Mouse (Mus musculus) kidney, embryonic 14.5 days (tissue): Measurements from ENCODE around the gene Ero1lb. TPM values are rescaled to one million over a fixed set of nuclear protein-coding genes. Genes with fewer than 3 reads are reported as not detected.
"Not testable (repeated sequence)": the region's sequence is repeated elsewhere in the genome, so short reads cannot be mapped to it uniquely, and the experiment has no call there.

ENCODE experiments used
- ATAC-seq: fragments of 200-750 bp; cut with Nextera tagmentation; 2 replicates; pipeline ENCODE4 v1.8.0; 2017; ENCODE audit warnings: moderate number of reproducible peaks, mild to moderate bottlenecking, moderate TSS enrichment, moderate library complexity; ENCODE audit not compliant: low FRiP score, low TSS enrichment
- H3K27ac ChIP-seq: fragments of 300-500 bp; sonication (generic); 2 replicates; pipeline ENCODE4 v1.5.1; 2014; ENCODE audit warnings: low read depth, mild to moderate bottlenecking, low read length, moderate library complexity, mixed read lengths
- H3K27me3 ChIP-seq: fragments of 300-500 bp; sonication (generic); 2 replicates; pipeline ENCODE4 v1.6.1; 2014; ENCODE audit warnings: mild to moderate bottlenecking, low read length; ENCODE audit not compliant: control insufficient read depth, insufficient read depth
- H3K36me3 ChIP-seq: fragments of 300-500 bp; sonication (generic); 2 replicates; pipeline ENCODE4 v1.6.1; 2014; ENCODE audit warnings: low read length, mixed read lengths; ENCODE audit not compliant: control insufficient read depth, insufficient read depth
- H3K4me1 ChIP-seq: fragments of 300-500 bp; sonication (generic); 2 replicates; pipeline ENCODE4 v1.6.1; 2014; ENCODE audit warnings: low read length, mixed read lengths; ENCODE audit not compliant: control insufficient read depth, insufficient read depth
- H3K4me2 ChIP-seq: fragments of 300-500 bp; sonication (generic); replicated peaks from 2 replicates; pipeline ENCODE4 v1.6.1; 2014; ENCODE audit warnings: low read depth, mild to moderate bottlenecking, low read length
- H3K4me3 ChIP-seq: fragments of 300-500 bp; sonication (generic); 2 replicates; pipeline ENCODE4 v1.5.1; 2014; ENCODE audit warnings: mild to moderate bottlenecking, low read length
- H3K9ac ChIP-seq: fragments of 300-500 bp; sonication (generic); 2 replicates; pipeline ENCODE4 v1.6.1; 2014; ENCODE audit warnings: low read depth, mild to moderate bottlenecking, low read length, moderate library complexity
- H3K9me3 ChIP-seq: fragments of 300-500 bp; sonication (generic); 2 replicates; pipeline ENCODE4 v1.6.1; 2016; ENCODE audit warnings: low read length; ENCODE audit not compliant: control insufficient read depth
- WGBS: fragments of 180-500 bp; shearing (Covaris S2); extraction: QIAGEN DNeasy Blood & Tissue Kit; methylation state at CpG from one replicate; pipeline ENCODE4 v1.1.7; 2014; 5-methylcytosine and 5-hydroxymethylcytosine counted together
- polyA plus RNA-seq: library from polyadenylated mRNA; unstranded; fragments of >200 nt; fragmentation: Nextera tagmentation; extraction: Ambion mirVana; gene quantifications from 2 replicates; pipeline ENCODE4 v1.2.1, GENCODE M21; 2014

Ero1lb gene
- polyA plus RNA-seq, 1 experiment from 2014 or later, result 8.5 TPM

GRCm38 (mm10) chr13:12614591-12614990 lies 48.9 kb downstream of the Ero1lb start:
- H3K27me3 ChIP-seq, H3K36me3 ChIP-seq, H3K4me3 ChIP-seq, ATAC-seq, H3K9me3 ChIP-seq, H3K4me2 ChIP-seq, H3K4me1 ChIP-seq, H3K9ac ChIP-seq, H3K27ac ChIP-seq: not testable (repeated sequence)
- WGBS, result 89% methylated on average over 7 of the region's 7 CpGs

- not testable (repeated sequence) for H3K27ac ChIP-seq, H3K4me3 ChIP-seq, H3K4me1 ChIP-seq, H3K27me3 ChIP-seq, ATAC-seq, H3K4me2 ChIP-seq, H3K9ac ChIP-seq, H3K36me3 ChIP-seq, H3K9me3 ChIP-seq
- WGBS, result 91% methylated on average over 10 of the region's 10 CpGs
Measured at GRCm38 (mm10) chr13:12615014-12615413, 49.3 kb downstream of the Ero1lb start.

- H3K36me3 ChIP-seq, result not testable (repeated sequence)
Measured at GRCm38 (mm10) chr13:12616489-12616888, 50.8 kb downstream of the Ero1lb start.

GRCm38 (mm10) chr13:12619808-12620207 lies 54.1 kb downstream of the Ero1lb start:
- not testable (repeated sequence) for H3K27me3 ChIP-seq, H3K4me1 ChIP-seq, ATAC-seq, H3K9me3 ChIP-seq, H3K4me2 ChIP-seq, H3K27ac ChIP-seq, H3K4me3 ChIP-seq, H3K36me3 ChIP-seq, H3K9ac ChIP-seq
- WGBS, result 97% methylated on average over 8 of the region's 8 CpGs

More at GRCm38 (mm10) chr13:12616489-12616888, 50.8 kb downstream of the Ero1lb start:
- not testable (repeated sequence) for H3K4me3 ChIP-seq, H3K4me1 ChIP-seq, ATAC-seq, H3K9ac ChIP-seq, H3K27me3 ChIP-seq, H3K27ac ChIP-seq, H3K4me2 ChIP-seq, H3K9me3 ChIP-seq
- 86% methylated on average over 3 of the region's 3 CpGs for WGBS

- not testable (repeated sequence) for H3K9ac ChIP-seq, H3K27me3 ChIP-seq, H3K4me3 ChIP-seq, H3K4me1 ChIP-seq, H3K4me2 ChIP-seq, H3K9me3 ChIP-seq, H3K36me3 ChIP-seq, ATAC-seq, H3K27ac ChIP-seq
- 98% methylated on average over 3 of the region's 3 CpGs for WGBS
Measured at GRCm38 (mm10) chr13:12626061-12626460, 60.4 kb downstream of the Ero1lb start.

GRCm38 (mm10) chr13:12627746-12628145 lies 62.1 kb downstream of the Ero1lb start:
- not testable (repeated sequence) for ATAC-seq, H3K36me3 ChIP-seq, H3K4me1 ChIP-seq, H3K9ac ChIP-seq, H3K27me3 ChIP-seq, H3K9me3 ChIP-seq, H3K4me3 ChIP-seq, H3K27ac ChIP-seq, H3K4me2 ChIP-seq
- WGBS, result 92% methylated on average over 8 of the region's 8 CpGs

- H3K27me3 ChIP-seq, H3K4me3 ChIP-seq, ATAC-seq, H3K9ac ChIP-seq, H3K27ac ChIP-seq, H3K9me3 ChIP-seq, H3K4me2 ChIP-seq, H3K4me1 ChIP-seq, H3K36me3 ChIP-seq: not testable (repeated sequence)
- WGBS, result 85% methylated on average over 5 of the region's 5 CpGs
Measured at GRCm38 (mm10) chr13:12628181-12628580, 62.5 kb downstream of the Ero1lb start.

- H3K4me1 ChIP-seq, H3K4me2 ChIP-seq, ATAC-seq, H3K27ac ChIP-seq, H3K9ac ChIP-seq, H3K4me3 ChIP-seq, H3K9me3 ChIP-seq, H3K27me3 ChIP-seq, H3K36me3 ChIP-seq: not testable (repeated sequence)
- WGBS, result 90% methylated on average over 5 of the region's 5 CpGs
Measured at GRCm38 (mm10) chr13:12630252-12630651, 64.6 kb downstream of the Ero1lb start.

- not testable (repeated sequence) for H3K9ac ChIP-seq, H3K4me1 ChIP-seq, H3K27me3 ChIP-seq, H3K9me3 ChIP-seq, H3K36me3 ChIP-seq, ATAC-seq, H3K4me2 ChIP-seq, H3K27ac ChIP-seq, H3K4me3 ChIP-seq
- WGBS, result 100% methylated on average over 1 of the region's 6 CpGs
Measured at GRCm38 (mm10) chr13:12634941-12635588, 69.4 kb downstream of the Ero1lb start.
